Mouse (Mus musculus): ENCODE measurements around the gene Galp. TPM values are rescaled to one million over a fixed set of nuclear protein-coding genes. Genes with fewer than 3 reads are reported as not detected.

Gene Galp
- not detected for polyA plus RNA-seq (2014; fragmentation: Illumina TruSeq; extraction: RNeasy Lipid Tissue Mini Kit (QIAGEN cat#74804); ENCODE audit: low read depth, low replicate concordance)

DNA sequence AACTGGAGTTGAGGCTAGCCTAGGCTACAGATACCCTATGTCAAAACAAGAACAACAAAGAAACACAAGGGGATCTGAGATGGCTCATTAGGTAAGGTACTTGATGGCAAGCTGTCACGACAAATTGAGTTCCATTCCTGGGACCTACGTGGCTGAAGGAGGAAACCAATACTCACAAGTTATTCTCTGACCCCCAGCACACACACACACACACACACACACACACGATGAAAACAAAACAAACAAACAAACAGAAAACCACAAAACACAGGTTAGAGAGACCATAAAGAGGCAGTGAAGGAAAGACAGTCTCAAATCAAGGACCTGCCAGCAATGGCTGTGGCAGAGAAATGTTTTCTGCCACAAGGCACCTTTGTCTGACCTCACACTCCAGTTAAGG is at the start of gene Galp:
Galp (plus strand) TSS at position 301 of the 400 bp plus-strand sequence.

DNA sequence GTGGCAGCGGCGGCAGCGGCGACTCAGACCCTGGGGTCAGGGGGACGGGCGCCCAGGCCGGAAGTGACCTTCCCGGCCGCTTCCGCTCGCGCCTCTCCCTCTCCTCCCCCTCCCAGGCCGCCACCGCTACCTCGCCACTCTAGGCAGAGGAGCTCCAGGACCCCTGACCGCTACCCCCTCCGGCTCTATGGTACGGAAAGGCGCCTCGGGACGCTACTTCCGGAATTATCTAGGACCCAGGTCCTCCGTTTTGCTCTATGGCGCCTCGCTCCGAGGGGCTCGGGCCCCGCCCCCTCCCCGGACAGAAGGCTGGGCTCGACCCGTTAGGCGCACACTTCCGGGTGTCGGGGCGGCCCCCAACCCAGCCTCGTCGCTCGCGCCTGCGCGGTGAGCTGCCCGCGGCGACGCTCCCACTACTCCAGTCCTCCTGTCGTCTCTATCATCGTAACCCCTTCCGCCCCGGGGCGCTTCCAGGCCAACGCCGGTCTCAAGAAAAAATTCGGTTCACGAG is 40.9 kb upstream of the Galp start, which contains the start of gene Zfp787:
Zfp787 (minus strand) TSS at position 97 of the 511 bp plus-strand sequence.

DNA sequence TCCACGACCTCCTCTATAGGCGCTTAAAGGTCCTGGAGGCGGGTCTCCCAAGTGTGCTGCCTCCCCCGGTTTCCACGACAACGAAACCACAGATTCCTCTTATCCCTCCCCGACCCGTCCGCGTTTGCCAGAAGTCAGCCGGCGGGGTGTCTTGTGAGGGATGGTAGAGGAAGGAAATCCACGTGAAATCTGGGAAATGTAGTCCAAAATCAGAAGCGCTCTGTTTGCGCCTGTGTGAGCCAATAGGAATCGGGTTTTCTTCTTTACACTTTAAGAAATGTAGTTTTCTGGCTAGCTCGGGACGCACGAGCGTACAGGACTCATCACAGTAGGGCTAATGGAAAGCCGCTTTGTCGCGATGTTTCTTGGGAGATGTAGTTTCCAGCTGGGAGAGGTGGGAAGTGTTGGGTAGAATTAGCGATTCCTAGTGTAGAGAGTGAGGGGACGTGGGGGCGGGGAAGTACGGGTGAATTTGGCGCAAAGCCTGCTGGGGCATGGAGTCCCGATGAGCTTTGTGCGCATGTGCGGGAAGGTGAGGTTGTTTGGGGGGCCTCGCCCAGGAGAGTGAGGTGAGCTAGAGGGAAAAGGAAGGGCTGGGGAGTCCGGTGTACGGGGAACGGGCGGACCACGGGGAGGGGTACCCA is 24.8 kb upstream of the Galp start, which contains the start of gene Zfp444:
Zfp444 (plus strand) TSS at position 221 of the 644 bp plus-strand sequence.

DNA sequence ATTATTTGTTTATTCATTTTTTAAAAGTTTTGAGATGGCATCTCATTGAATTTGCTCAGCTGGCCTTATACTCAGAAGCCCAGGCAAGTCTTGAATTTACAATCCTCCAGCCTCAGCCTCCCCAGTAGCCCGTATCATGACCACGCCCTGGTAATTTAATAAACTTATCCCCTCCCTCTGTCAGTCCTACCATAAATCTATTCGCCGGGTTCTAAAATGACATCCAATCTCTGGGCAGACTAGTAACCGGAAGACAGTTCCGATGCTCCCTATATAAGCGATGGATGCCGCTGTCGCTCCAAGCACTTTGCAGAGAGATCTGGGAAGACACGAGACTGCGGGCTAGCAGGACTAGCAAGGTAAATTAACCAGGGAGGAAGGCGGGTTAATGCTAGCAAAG is 25.1 kb downstream of the Galp start, which contains the start of gene Zscan5b:
Zscan5b (plus strand) TSS at position 301 of the 400 bp plus-strand sequence.

DNA sequence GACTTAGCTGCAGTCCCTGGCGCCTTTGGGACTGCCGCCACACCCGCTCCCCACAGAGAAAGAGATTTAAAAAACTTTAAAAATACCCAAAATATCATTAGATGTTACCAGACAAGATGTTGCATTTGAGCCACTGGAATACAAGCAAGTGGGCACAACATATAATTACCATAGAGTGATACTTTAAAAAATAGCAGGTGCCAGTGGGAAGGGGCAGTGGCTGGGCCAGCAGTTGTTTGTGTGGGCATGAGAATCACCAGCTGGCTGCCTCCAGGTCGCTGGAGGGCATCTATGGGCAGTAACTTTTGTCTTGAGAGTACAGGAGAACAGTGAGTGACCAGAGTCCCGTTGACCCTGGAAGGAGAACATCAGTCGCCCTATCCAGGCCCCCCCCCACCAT is 55.5 kb downstream of the Galp start, which contains the start of gene Epp13:
Epp13 (plus strand) TSS at position 301 of the 400 bp plus-strand sequence.

Other genes with a start within 250 kb of the Galp start
- gene Vmn1r65, start 186.1 kb upstream of the Galp start, polyA plus RNA-seq (2014; fragmentation: Illumina TruSeq; extraction: RNeasy Lipid Tissue Mini Kit (QIAGEN cat#74804); ENCODE audit: low read depth, low replicate concordance): not detected
- not detected for gene Nlrp4c, start 151.9 kb upstream of the Galp start, polyA plus RNA-seq (2014; fragmentation: Illumina TruSeq; extraction: RNeasy Lipid Tissue Mini Kit (QIAGEN cat#74804); ENCODE audit: low read depth, low replicate concordance)
- gene Zfp787, start 41.1 kb upstream of the Galp start, polyA plus RNA-seq (2014; fragmentation: Illumina TruSeq; extraction: RNeasy Lipid Tissue Mini Kit (QIAGEN cat#74804); ENCODE audit: low read depth, low replicate concordance): 43.9 TPM
- gene Zfp444, start 24.9 kb upstream of the Galp start, polyA plus RNA-seq (2014; fragmentation: Illumina TruSeq; extraction: RNeasy Lipid Tissue Mini Kit (QIAGEN cat#74804); ENCODE audit: low read depth, low replicate concordance): 9.7 TPM
- not detected for gene Zscan5b, start 25.2 kb downstream of the Galp start, polyA plus RNA-seq (2014; fragmentation: Illumina TruSeq; extraction: RNeasy Lipid Tissue Mini Kit (QIAGEN cat#74804); ENCODE audit: low read depth, low replicate concordance)
- 1,688 TPM for gene Epp13, start 55.6 kb downstream of the Galp start, polyA plus RNA-seq (2014; fragmentation: Illumina TruSeq; extraction: RNeasy Lipid Tissue Mini Kit (QIAGEN cat#74804); ENCODE audit: low read depth, low replicate concordance)
- 5.4 TPM for gene Zfp667, start 89.5 kb downstream of the Galp start, polyA plus RNA-seq (2014; fragmentation: Illumina TruSeq; extraction: RNeasy Lipid Tissue Mini Kit (QIAGEN cat#74804); ENCODE audit: low read depth, low replicate concordance)
- gene Zfp583, start 134.2 kb downstream of the Galp start, polyA plus RNA-seq (2014; fragmentation: Illumina TruSeq; extraction: RNeasy Lipid Tissue Mini Kit (QIAGEN cat#74804); ENCODE audit: low read depth, low replicate concordance): 2.5 TPM
- 0.71 TPM for gene Gm3854, start 146.7 kb downstream of the Galp start, polyA plus RNA-seq (2014; fragmentation: Illumina TruSeq; extraction: RNeasy Lipid Tissue Mini Kit (QIAGEN cat#74804); ENCODE audit: low read depth, low replicate concordance)
- gene Zfp78, start 166.2 kb downstream of the Galp start, polyA plus RNA-seq (2014; fragmentation: Illumina TruSeq; extraction: RNeasy Lipid Tissue Mini Kit (QIAGEN cat#74804); ENCODE audit: low read depth, low replicate concordance): 3.4 TPM
- gene Zfp28, start 186.2 kb downstream of the Galp start, polyA plus RNA-seq (2014; fragmentation: Illumina TruSeq; extraction: RNeasy Lipid Tissue Mini Kit (QIAGEN cat#74804); ENCODE audit: low read depth, low replicate concordance): 7.0 TPM
- not detected for gene Smim17, start 201.6 kb downstream of the Galp start, polyA plus RNA-seq (2014; fragmentation: Illumina TruSeq; extraction: RNeasy Lipid Tissue Mini Kit (QIAGEN cat#74804); ENCODE audit: low read depth, low replicate concordance)
- gene Gm20715, start 213.2 kb downstream of the Galp start, polyA plus RNA-seq (2014; fragmentation: Illumina TruSeq; extraction: RNeasy Lipid Tissue Mini Kit (QIAGEN cat#74804); ENCODE audit: low read depth, low replicate concordance): 0.10 TPM
- gene Olfr1344, start 241.6 kb downstream of the Galp start, polyA plus RNA-seq (2014; fragmentation: Illumina TruSeq; extraction: RNeasy Lipid Tissue Mini Kit (QIAGEN cat#74804); ENCODE audit: low read depth, low replicate concordance): not detected